Mouse (Mus musculus): ENCODE measurements around the gene Casp1.

DNA sequence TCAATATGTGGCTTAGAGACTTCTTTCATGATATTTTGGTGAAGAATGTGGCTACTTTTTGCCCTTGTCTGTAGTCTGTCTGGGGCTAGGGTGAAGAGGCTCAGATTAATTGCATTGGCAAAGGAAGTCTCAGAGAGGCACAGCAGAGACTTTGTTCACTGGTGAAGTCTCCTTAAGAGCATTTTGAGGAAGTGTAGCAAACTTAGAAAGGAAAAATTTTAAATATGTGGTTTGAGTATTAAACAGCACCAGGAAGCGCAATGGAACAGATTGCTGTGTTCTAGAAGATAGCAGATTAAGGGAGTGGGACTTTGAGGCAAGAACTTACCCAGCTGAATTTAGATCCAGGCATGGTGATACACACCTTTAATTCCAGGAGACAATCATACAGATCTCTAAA lies 35.1 kb downstream of the Casp1 start:
- no peak for TF ChIP-seq EP300 (IDR thresholded peaks at IDR 0.05; ENCODE audit: low read depth)
- TF ChIP-seq CTCF (IDR thresholded peaks at IDR 0.05; ENCODE audit: low read depth): no peak
